Mouse (Mus musculus) neural tube, embryonic 15.5 days (tissue): ENCODE results near the gene Klhl29. TPM values are rescaled to one million over a fixed set of nuclear protein-coding genes. Genes with fewer than 3 reads are reported as not detected.

Experiments
- ATAC-seq: fragments of 200-750 bp; cut with Nextera tagmentation; 2 replicates; pipeline ENCODE4 v1.8.0; 2017; ENCODE audit warnings: mild to moderate bottlenecking, moderate TSS enrichment, moderate library complexity; ENCODE audit not compliant: low FRiP score
- H3K27ac ChIP-seq: fragments of 300-500 bp; sonication (generic); replicated peaks from 2 replicates; pipeline ENCODE4 v1.5.1; 2015; ENCODE audit warnings: mild to moderate bottlenecking, inconsistent platforms
- H3K27me3 ChIP-seq: fragments of 300-500 bp; sonication (generic); replicated peaks from 2 replicates; pipeline ENCODE4 v1.6.1; 2015; ENCODE audit warnings: inconsistent platforms
- H3K36me3 ChIP-seq: fragments of 300-500 bp; sonication (generic); 2 replicates; pipeline ENCODE4 v1.6.1; 2015; ENCODE audit warnings: inconsistent platforms
- H3K4me1 ChIP-seq: fragments of 300-500 bp; sonication (generic); 2 replicates; pipeline ENCODE4 v1.6.1; 2015; ENCODE audit warnings: inconsistent platforms
- H3K4me2 ChIP-seq: fragments of 300-500 bp; sonication (generic); 2 replicates; pipeline ENCODE4 v1.6.1; 2015; ENCODE audit warnings: inconsistent platforms, mild to moderate bottlenecking, moderate library complexity
- H3K4me3 ChIP-seq: fragments of 300-500 bp; sonication (generic); replicated peaks from 2 replicates; pipeline ENCODE4 v1.5.1; 2015; ENCODE audit warnings: mild to moderate bottlenecking, inconsistent platforms
- H3K9ac ChIP-seq: fragments of 300-500 bp; sonication (generic); replicated peaks from 2 replicates; pipeline ENCODE4 v1.6.1; 2015; ENCODE audit warnings: mild to moderate bottlenecking, inconsistent platforms
- H3K9me3 ChIP-seq: fragments of 300-500 bp; sonication (generic); replicated peaks from 2 replicates; pipeline ENCODE4 v1.6.1; 2016; ENCODE audit warnings: inconsistent platforms
- WGBS: fragments of 180-500 bp; shearing (Covaris S2); methylation state at CpG from one replicate; pipeline ENCODE4 v1.1.7; 2015; ENCODE audit warnings: mixed read lengths; 5-methylcytosine and 5-hydroxymethylcytosine counted together
- polyA plus RNA-seq: library from polyadenylated mRNA; unstranded; fragments of >200 nt; fragmentation: Nextera tagmentation; extraction: Ambion mirVana; gene quantifications from 2 replicates; pipeline ENCODE4 v1.2.1, GENCODE M21; 2015

Gene Klhl29
- polyA plus RNA-seq, 1 experiment from 2014 or later: 3.9 TPM

DNA sequence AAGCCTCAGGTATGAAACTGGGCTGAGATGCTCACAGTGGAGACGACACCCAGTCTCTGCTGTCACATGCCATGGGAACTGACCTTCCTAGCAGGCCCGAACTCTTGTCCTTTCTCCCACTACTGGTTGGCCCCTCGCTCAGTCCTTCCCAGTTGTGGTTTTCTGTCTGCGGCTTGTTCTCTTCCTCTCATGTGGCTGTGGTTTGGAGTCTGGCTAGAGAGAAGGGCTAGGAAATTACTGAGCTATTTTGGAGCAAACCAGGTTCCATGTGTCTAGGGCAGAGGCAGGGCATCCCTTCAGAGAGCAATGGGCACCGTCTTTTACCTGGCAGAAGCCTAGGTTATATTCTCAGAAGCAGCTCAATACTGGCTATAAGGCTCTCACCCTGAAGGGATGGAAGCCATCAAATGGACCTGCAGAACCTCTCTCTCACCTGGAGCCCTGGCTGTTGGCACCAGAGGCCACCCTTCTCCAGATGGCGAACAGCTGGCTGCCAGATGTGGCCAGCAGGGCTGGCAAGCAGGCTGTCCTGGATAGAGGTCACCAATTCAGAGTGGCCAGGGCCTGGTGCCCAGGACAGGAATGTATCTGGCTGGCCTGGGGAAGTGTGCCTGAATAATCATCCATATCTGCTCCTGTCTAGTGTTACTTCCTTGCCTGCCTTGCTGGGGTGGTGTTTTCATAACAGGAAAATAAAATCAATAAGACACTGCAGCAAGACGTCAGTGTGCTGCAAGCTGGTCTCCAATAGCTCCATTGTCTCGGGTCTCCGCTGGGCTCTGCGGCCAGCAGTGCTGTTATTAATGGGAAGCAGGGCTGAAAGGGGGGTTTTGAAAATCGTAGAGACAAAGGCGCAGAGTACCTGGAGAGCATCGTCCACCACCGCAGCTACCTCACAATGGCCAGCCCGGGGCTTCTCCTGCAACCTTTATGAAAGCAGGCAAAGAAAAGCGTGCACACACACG, 167.3 kb downstream of the Klhl29 start:
- Histone ChIP-seq H3K27me3 (no peaks in the 10 kb centered on the region), H3K27ac (peak overlapping the region; percentile 52), H3K4me1 (peaks cover 35% of the 10 kb centered on the region), H3K9me3 (no peaks in the 10 kb centered on the region), H3K9ac (0 out of 2 replicates have a peak overlapping the region, but pooled peaks have one; percentile 26), H3K4me2 (no peak overlapping the region), H3K4me3 (no peak overlapping the region), H3K36me3 (no peaks in the 10 kb centered on the region)
- whole genome bisulfite sequencing: 57% methylated on average over 17 of the region's 17 CpGs
- no peak for ATAC-seq

DNA sequence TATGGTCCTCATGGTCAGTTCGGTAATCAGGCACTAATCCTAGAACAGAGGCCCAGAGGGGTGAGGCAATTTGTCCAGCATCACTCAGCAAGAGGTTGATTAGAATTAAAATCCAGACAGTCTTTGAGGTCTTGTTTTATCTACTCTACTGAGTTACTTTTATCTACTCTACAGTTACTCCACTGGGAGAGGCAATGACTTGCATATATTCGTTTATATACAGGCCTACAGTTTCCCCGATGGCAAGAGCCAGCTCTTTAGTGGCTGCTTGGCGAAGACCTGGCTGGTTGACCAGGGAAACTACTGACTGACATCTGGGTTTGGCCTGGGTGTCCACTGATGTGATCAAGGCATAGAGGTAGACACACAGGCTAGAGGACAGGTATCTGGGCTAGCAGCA, 168.3 kb downstream of the Klhl29 start:
- no peak overlapping the region for H3K9ac ChIP-seq
- no peak overlapping the region for H3K4me3 ChIP-seq
- 88% methylated on average over 4 of the region's 4 CpGs for WGBS
- H3K27me3 ChIP-seq: no peaks in the 10 kb centered on the region
- ATAC-seq: no peak
- H3K4me1 ChIP-seq: peaks cover 29% of the 10 kb centered on the region
- no peak overlapping the region for H3K27ac ChIP-seq
- H3K9me3 ChIP-seq: no peaks in the 10 kb centered on the region
- no peak overlapping the region for H3K4me2 ChIP-seq
- no peaks in the 10 kb centered on the region for H3K36me3 ChIP-seq

DNA sequence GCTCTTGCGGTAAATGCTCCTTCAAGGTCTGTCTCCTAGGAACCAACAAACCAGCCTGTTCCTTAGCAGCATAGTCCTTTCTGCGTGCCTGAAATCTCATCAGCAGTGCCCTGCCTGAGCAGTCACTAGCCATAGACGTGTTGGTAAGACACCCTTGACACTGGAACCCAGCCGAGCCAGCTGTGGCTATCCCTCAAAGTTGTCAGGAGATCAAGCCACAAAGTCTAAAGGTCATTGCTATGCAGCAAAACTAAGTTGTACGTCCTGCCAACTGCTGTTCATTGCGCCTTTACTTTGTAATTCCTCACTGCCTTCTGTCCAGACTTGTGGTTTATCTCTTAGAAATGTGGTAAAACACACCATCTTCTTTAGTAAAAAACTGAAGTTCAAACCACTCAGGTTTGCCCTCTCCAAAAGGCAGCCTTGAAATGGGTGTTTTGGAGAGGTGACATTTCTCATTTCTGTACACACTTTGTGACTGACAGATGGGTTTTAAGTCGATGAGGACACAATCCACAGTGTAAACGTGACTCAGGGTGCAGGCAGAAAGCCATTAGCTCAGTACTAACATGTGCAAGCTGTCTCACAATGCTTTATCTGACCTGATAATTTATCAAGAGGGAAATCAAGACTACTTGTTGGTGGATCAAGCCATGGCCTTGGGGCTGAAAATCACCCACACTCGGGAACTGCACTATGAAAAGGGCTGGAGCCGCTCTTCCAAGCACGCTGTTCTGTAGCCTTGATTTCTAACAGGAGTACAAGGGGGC, 171.2 kb downstream of the Klhl29 start:
- no peak for ATAC-seq
- H3K4me1 ChIP-seq: peaks cover 11% of the 10 kb centered on the region
- no peak overlapping the region for H3K9ac ChIP-seq
- 70% methylated on average over 11 of the region's 11 CpGs for WGBS
- H3K4me2 ChIP-seq: no peak overlapping the region
- no peak overlapping the region for H3K27ac ChIP-seq
- no peaks in the 10 kb centered on the region for H3K36me3 ChIP-seq
- H3K9me3 ChIP-seq: no peaks in the 10 kb centered on the region
- H3K27me3 ChIP-seq: no peaks in the 10 kb centered on the region
- no peak overlapping the region for H3K4me3 ChIP-seq

DNA sequence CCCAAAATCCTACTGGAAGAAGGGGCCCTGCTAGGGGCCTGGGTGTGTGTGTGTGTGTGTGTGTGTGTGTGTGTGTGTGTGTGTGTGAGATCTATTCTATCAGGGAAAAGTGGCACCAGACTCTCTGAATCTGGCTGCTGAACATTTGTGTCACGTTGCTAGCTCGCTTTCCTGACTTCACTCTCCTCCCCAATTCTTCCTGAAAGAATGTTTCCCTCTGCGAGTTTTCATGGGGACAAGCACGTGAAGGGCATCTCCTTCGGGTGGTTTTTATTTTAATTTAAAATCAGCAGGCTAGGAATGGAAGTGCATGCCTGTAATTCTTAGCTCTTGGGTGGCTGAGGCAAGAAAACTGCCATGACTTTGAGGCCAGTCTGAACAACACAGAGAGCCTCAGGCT, 172.1 kb downstream of the Klhl29 start:
- peaks cover 6% of the 10 kb centered on the region; the same call in 1 of the 2 replicates for H3K4me1 ChIP-seq
- WGBS: 74% methylated on average over 5 of the region's 5 CpGs
- no peak overlapping the region for H3K27ac ChIP-seq
- no peak overlapping the region for H3K4me2 ChIP-seq
- no peaks in the 10 kb centered on the region for H3K27me3 ChIP-seq
- H3K9ac ChIP-seq: no peak overlapping the region
- H3K4me3 ChIP-seq: no peak overlapping the region
- no peak for ATAC-seq
- H3K9me3 ChIP-seq: no peaks in the 10 kb centered on the region
- no peaks in the 10 kb centered on the region for H3K36me3 ChIP-seq

DNA sequence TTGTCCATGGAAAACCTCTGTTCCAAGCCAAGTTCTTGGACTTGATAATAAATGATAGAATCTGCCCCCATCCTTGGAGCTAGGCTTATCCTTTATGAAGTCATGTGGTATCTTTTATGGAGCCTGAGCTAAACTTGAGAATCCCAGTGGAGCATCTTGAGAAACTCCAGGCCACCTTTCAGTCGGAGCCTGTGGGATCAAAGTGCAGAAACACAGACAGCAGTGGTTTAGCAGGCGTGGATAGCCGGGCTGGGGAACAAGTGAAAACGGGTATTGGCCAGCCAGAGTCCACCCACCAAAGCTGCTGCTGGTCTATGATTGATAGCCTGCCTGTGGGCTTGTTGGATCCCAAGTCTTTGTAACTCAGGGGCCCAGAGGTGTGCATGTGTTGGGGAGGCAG, 177.2 kb downstream of the Klhl29 start:
- no peaks in the 10 kb centered on the region for H3K27me3 ChIP-seq
- H3K4me1 ChIP-seq: peaks cover 4% of the 10 kb centered on the region; the same call in 1 of the 2 replicates
- H3K9ac ChIP-seq: no peak overlapping the region
- H3K4me2 ChIP-seq: no peak overlapping the region
- WGBS: 66% methylated on average over 4 of the region's 4 CpGs
- H3K4me3 ChIP-seq: no peak overlapping the region
- no peaks in the 10 kb centered on the region for H3K36me3 ChIP-seq
- no peaks in the 10 kb centered on the region for H3K9me3 ChIP-seq
- ATAC-seq: no peak
- H3K27ac ChIP-seq: no peak overlapping the region

DNA sequence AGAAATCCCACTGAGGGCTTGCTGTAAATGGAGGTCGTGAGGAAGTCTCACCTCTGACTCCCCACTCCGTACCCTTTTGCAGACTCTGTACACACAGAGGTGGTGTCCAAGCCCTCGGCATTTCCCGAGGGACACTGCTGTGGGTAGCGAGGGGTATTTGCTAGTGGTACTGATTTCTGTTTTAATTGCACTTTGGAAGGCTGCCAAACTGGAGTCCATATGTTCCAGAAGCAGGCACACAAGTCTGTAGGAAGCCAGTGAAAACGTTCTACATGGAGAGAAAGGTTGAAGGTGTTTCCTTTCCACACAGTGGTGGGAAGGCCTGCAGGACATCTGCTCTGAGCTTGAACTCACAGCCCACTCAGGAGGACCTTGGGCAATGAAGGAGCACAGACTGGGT, 181.3 kb downstream of the Klhl29 start:
- H3K27ac ChIP-seq: no peak overlapping the region
- H3K4me1 ChIP-seq: peaks cover 32% of the 10 kb centered on the region
- no peak overlapping the region for H3K9ac ChIP-seq
- ATAC-seq: no peak
- no peaks in the 10 kb centered on the region for H3K36me3 ChIP-seq
- H3K9me3 ChIP-seq: no peaks in the 10 kb centered on the region
- WGBS: 42% methylated on average over 6 of the region's 6 CpGs
- no peak overlapping the region for H3K4me2 ChIP-seq
- no peak overlapping the region for H3K4me3 ChIP-seq
- H3K27me3 ChIP-seq: no peaks in the 10 kb centered on the region

DNA sequence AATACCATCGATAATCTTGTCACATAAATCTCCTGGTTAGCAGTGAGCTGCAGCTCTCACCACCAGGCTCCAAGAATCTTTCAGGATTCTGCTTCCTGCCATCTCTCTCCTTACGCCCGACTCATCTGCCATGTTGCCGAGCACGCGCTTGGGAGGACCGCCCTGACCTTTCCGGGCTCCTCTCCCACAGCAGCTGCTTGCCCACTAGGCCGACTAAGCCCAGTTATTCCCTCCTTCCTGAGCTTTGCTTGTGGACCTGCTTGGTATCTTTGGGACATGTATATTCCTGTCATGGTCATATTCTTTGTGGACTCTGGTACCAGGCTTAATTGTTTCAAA, 183.1 kb downstream of the Klhl29 start:
- H3K9ac ChIP-seq: no peak overlapping the region
- peaks cover 41% of the 10 kb centered on the region for H3K4me1 ChIP-seq
- H3K9me3 ChIP-seq: no peaks in the 10 kb centered on the region
- H3K27ac ChIP-seq: no peak overlapping the region
- no peaks in the 10 kb centered on the region for H3K36me3 ChIP-seq
- ATAC-seq: no peak
- H3K4me2 ChIP-seq: 0 out of 2 replicates have a peak overlapping the region, but pooled peaks have one; percentile 9
- 53% methylated on average over 9 of the region's 9 CpGs for WGBS
- no peaks in the 10 kb centered on the region for H3K27me3 ChIP-seq
- no peak overlapping the region for H3K4me3 ChIP-seq

DNA sequence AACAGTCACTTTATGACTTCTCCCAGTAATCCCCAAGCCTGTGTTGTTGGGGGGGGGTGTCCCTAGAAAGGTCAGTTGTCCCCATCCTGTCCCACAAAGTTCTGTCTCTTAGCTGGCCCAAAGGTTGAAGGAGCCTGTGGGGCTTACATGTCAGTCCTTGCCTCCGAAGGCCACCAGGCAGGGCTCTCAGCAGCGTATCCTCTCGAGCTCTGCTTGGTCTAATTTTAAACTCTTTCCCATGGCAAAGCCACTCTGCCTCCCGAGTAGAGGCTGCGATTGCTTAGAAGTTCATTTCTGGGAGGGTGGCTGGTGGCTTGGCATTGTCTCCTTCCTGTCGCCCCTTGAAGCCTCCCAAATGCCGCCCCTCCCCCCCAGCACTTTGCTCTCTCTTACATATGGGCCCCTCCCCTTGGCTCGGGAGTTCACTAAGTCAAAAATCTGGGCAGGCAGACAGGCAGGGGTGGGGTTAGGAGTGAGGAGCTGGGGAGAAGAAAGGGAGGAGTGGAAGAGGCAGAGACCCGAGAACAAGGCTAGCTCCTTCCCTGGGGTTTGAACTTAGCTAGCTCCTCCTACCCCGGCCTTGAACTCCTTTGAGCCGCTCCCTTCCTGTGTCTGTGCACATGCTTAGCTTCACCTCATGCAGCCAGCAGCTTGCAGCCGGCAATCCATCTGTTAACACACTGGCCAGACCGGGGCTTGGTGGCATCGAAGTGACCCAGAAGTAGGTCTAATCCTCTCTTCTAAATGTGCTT, 183.7 kb downstream of the Klhl29 start:
- no peaks in the 10 kb centered on the region for H3K27me3 ChIP-seq
- H3K4me3 ChIP-seq: no peak overlapping the region
- peaks cover 44% of the 10 kb centered on the region for H3K4me1 ChIP-seq
- peak overlapping the region; percentile 9; the same call in 1 of the 2 replicates for H3K4me2 ChIP-seq
- H3K9me3 ChIP-seq: no peaks in the 10 kb centered on the region
- no peak for ATAC-seq
- WGBS: 17% methylated on average over 14 of the region's 14 CpGs
- no peak overlapping the region for H3K9ac ChIP-seq
- H3K36me3 ChIP-seq: no peaks in the 10 kb centered on the region
- H3K27ac ChIP-seq: no peak overlapping the region

DNA sequence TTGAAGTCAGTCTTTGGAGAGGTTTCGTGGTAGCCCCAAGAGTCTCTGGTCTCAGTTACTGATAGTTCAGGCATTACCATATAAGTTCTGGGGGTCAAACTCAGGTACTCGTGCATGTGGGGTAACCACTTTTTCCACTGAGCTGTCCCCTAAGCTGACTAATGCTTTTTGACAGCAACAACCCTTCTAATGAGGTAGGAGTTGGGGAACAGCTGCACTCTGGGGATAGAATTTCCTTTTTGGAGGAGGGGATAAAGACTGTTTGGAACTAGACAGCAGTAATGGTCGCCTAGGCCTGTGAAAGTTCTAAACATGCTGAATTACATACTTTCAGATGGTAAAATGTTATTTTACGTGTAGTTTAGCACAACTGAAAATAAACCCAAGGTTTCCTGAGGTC, 184.3 kb downstream of the Klhl29 start:
- Histone ChIP-seq H3K27ac (no peak overlapping the region), H3K4me2 (no peak overlapping the region), H3K4me1 (peaks cover 44% of the 10 kb centered on the region), H3K36me3 (no peaks in the 10 kb centered on the region), H3K9ac (no peak overlapping the region), H3K27me3 (no peaks in the 10 kb centered on the region), H3K4me3 (no peak overlapping the region), H3K9me3 (no peaks in the 10 kb centered on the region)
- WGBS: 83% methylated on average over 4 of the region's 4 CpGs
- ATAC-seq: no peak

DNA sequence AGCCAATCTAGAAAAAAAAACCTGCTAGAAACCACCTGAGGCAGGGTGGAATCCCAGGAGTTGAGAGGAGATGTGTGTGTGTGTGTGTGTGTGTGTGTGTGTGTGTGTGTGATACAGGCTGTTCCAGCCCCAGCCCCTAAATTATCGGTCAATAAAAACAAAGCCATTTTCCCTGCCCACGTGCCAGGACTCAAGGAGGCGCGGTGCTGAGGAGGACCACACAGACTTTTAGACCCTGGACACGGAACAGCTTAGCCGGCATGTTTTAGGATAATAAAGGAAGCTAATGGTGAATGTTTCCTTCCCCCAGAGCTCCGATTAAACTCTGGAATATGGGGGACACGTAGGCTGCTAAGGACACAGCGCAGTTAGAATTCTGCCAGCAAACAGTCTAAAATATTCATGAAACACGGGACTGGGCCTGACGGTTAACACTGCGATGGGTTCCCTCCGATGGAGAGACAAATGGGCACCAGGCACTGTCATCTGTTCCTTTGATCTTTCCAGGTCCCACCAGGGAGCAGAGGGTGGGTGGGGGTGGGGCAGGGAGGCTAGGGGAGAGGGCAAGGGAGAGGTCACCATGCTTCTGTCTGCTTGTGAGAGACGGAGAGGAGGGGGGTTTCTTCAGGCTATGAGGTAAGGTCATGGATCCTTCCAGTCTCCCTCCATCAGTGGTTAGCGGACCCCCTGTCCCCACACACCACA, 185.9 kb downstream of the Klhl29 start:
- WGBS: 15% methylated on average over 15 of the region's 15 CpGs
- no peaks in the 10 kb centered on the region for H3K27me3 ChIP-seq
- H3K9ac ChIP-seq: no peak overlapping the region
- peak; percentile 16; the same call in 1 of the 2 replicates for ATAC-seq
- no peaks in the 10 kb centered on the region for H3K36me3 ChIP-seq
- H3K4me1 ChIP-seq: peaks cover 42% of the 10 kb centered on the region
- no peak overlapping the region for H3K4me3 ChIP-seq
- H3K27ac ChIP-seq: peak overlapping the region; percentile 13; the same call in 1 of the 2 replicates
- H3K4me2 ChIP-seq: no peak overlapping the region
- H3K9me3 ChIP-seq: no peaks in the 10 kb centered on the region

DNA sequence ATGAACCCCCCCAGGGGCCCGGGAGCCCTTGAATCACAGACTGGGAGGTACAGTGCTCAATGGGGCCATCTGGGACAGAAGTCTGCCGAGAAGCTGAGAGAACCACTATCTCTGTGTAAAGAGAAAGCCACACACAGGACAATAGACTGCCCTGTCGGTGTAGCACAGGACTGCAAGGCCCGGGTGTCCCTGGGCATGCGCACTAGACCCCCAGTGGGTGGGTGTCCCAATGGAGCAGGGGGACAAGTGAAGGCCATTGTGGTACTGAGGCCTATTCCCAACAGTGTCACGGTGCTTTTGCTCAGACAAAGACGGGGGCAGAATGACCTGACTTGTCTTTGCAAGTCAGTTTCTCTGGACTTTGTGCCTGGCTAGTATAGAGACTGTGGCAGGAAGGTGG, 186.6 kb downstream of the Klhl29 start:
- ATAC-seq: peak; percentile 29; the same call in 1 of the 2 replicates
- Histone ChIP-seq H3K4me3 (no peak overlapping the region), H3K4me2 (no peak overlapping the region), H3K4me1 (peaks cover 42% of the 10 kb centered on the region), H3K36me3 (no peaks in the 10 kb centered on the region), H3K9me3 (no peaks in the 10 kb centered on the region), H3K27me3 (no peaks in the 10 kb centered on the region), H3K9ac (no peak overlapping the region), H3K27ac (0 out of 2 replicates have a peak overlapping the region, but pooled peaks have one; percentile 13)
- WGBS: 9% methylated on average over 7 of the region's 7 CpGs
